ENCODE assay signal across 34 mouse cellular contexts in the genomic region with DNA sequence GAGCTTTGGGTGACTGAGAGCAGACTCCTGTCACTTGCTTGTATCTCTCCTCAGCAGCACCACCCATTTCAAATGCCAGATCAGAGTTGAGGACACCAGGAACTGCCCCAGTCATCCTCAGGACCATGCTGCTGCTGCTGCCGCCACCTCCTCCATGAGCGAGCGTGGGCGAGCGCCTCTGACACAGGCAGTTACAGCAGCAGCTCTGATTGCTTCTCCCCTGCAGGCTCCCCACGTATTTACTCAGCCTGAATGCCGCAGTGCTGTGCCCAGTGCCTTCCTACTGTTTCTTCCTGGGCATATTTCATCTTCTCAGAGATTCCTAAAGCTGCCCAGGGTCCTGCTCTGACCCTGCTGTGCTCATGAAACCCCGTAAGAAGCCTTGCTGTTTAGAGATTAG. TPM values are rescaled to one million over a fixed set of nuclear protein-coding genes. Genes with fewer than 3 reads are reported as not detected.
DNase-seq lines count a peak whose midpoint lies in the region; ATAC-seq and TF ChIP-seq lines count a peak whose summit lies in the region.
"Had no signal": no experiment of that assay in that cellular context is flagged by ENCODE, and none has a peak within 500 bp of the region (broad histone marks: within the 10 kb centered on the region; RNA-seq: fewer than 3 reads in every experiment).

No protein-coding gene starts in this region.

- WGBS in heart, embryonic 13.5 days = 60% methylated on average over 8 of the region's 8 CpGs
- WGBS in olfactory bulb, adult 2 months = 44% methylated on average over 8 of the region's 8 CpGs

- H3K36me3 ChIP-seq in heart, embryonic 13.5 days = peaks cover 12% of the 10 kb centered on the region; the same call in 1 of the 2 replicates
- H3K36me3 ChIP-seq: embryonic facial prominence, embryonic 15.5 days; hindbrain, embryonic 12.5 days; liver, embryonic 13.5 days; midbrain, embryonic 12.5 days had no signal

- H3K9me3 ChIP-seq in heart, embryonic 13.5 days = no peaks in the 10 kb centered on the region
- H3K9me3 ChIP-seq: embryonic facial prominence, embryonic 15.5 days; hindbrain, embryonic 12.5 days; midbrain, embryonic 12.5 days had no signal

- no peak for ATAC-seq in heart, embryonic 13.5 days (ENCODE audit: extremely low read depth, insufficient number of reproducible peaks, low FRiP score, low TSS enrichment)
- ATAC-seq: CD4-positive, CD25-positive, alpha-beta regulatory T cell, adult 4 months; forebrain, embryonic 14.5 days; hindbrain, postnatal 0 days; intestine, embryonic 16.5 days; lung, postnatal 0 days had no signal

- H3K4me1 ChIP-seq in heart, embryonic 13.5 days = no peaks in the 10 kb centered on the region
- H3K4me1 ChIP-seq in olfactory bulb, adult 2 months (ENCODE audit: control insufficient read depth, insufficient read depth, low read length) = peaks cover 15% of the 10 kb centered on the region
- H3K4me1 ChIP-seq: hindbrain, embryonic 12.5 days; liver, embryonic 13.5 days; midbrain, embryonic 12.5 days had no signal

- H3K9ac ChIP-seq in heart, embryonic 13.5 days = 0 out of 2 replicates have a peak overlapping the region, but pooled peaks have one; percentile 33
- H3K9ac ChIP-seq: embryonic facial prominence, embryonic 15.5 days; hindbrain, embryonic 12.5 days; liver, embryonic 13.5 days; midbrain, embryonic 12.5 days had no signal

- no peak overlapping the region for H3K4me3 ChIP-seq in heart, embryonic 13.5 days
- H3K4me3 ChIP-seq in layer of hippocampus, adult 2 months = no peak overlapping the region
- no peak overlapping the region for H3K4me3 ChIP-seq in olfactory bulb, adult 2 months (ENCODE audit: insufficient read depth, low read depth, low read length)
- H3K4me3 ChIP-seq: embryonic facial prominence, embryonic 15.5 days; hindbrain, embryonic 12.5 days; liver, embryonic 13.5 days; megakaryocyte, embryonic 14.5 days; midbrain, embryonic 12.5 days; myocyte had no signal

- no peak overlapping the region for H3K27ac ChIP-seq in heart, embryonic 13.5 days (replicated peaks)
- H3K27ac ChIP-seq in layer of hippocampus, adult 2 months = 0 out of 2 replicates have a peak overlapping the region, but pooled peaks have one; percentile 20
- H3K27ac ChIP-seq in olfactory bulb, adult 2 months (ENCODE audit: insufficient read depth, low read depth, low read length) = peak overlapping the region; percentile 59; the same call in 1 of the 2 replicates
- H3K27ac ChIP-seq: embryonic facial prominence, embryonic 15.5 days; hindbrain, embryonic 12.5 days; hindbrain, postnatal 0 days; liver, embryonic 13.5 days; midbrain, embryonic 12.5 days had no signal

- no peak for DNase-seq in heart, adult 18-20 months
- DNase-seq in layer of hippocampus, adult 2 months (ENCODE audit: low spot score in 2 of 2) = no peak
- no peak for DNase-seq in layer of hippocampus, postnatal 10 days (ENCODE audit: low spot score in 2 of 2)
- peak; percentile 46 for DNase-seq in right cerebral cortex, adult 18-20 months
- no peak for DNase-seq in right cerebral cortex, postnatal 10 days (ENCODE audit: low spot score in 2 of 2)
- DNase-seq in gastrocnemius, adult 18-20 months (ENCODE audit: low spot score) = no peak
- DNase-seq: adrenal gland, postnatal 14 days; cerebellum, adult 11-12 months; cerebellum, adult 9-11 months; heart, postnatal 36 days; kidney, postnatal 14 days; left cerebral cortex, postnatal 4 days; liver, embryonic 13.5 days; lung, adult 18-20 months; lung, postnatal 4 days; retina, postnatal 1 day; thymus, postnatal 4 days had no signal

- H3K27me3 ChIP-seq in heart, embryonic 13.5 days (replicated peaks) = no peaks in the 10 kb centered on the region
- H3K27me3 ChIP-seq: embryonic facial prominence, embryonic 15.5 days; hindbrain, embryonic 12.5 days; liver, embryonic 13.5 days; megakaryocyte, embryonic 14.5 days; midbrain, embryonic 12.5 days had no signal

- TF ChIP-seq CTCF in layer of hippocampus, adult 2 months (conservative IDR thresholded peaks at IDR 0.05) = no peak
- no peak for TF ChIP-seq CTCF in olfactory bulb, adult 2 months (IDR thresholded peaks at IDR 0.05; ENCODE audit: insufficient read depth, low read depth, low read length)

- TF ChIP-seq POLR2A in olfactory bulb, adult 2 months (IDR thresholded peaks at IDR 0.05; ENCODE audit: insufficient read depth, low read depth, low read length) = no peak

- no peak overlapping the region for H3K4me2 ChIP-seq in heart, embryonic 13.5 days
- H3K4me2 ChIP-seq: embryonic facial prominence, embryonic 15.5 days; hindbrain, embryonic 12.5 days; liver, embryonic 13.5 days; midbrain, embryonic 12.5 days had no signal

RNA-seq across cellular contexts. Expression of gene Pcbd2, which starts 15.1 kb away (rescaled TPM):
- 52.2 and 54.9 TPM in 2 replicates for polyA plus RNA-seq in heart, embryonic 13.5 days (2015; fragmentation: Nextera tagmentation; extraction: Ambion mirVana)
- total RNA-seq in heart, adult 18-20 months (2021) = 10 to 100 TPM; 51.3 to 56.3 TPM
- 10 to 100 TPM; 33.2 to 35.2 TPM for total RNA-seq in layer of hippocampus, adult 2 months (2021)
- total RNA-seq in layer of hippocampus, postnatal 10 days (2021) = 10 to 100 TPM; 28.3 to 36.1 TPM
- polyA plus RNA-seq in olfactory bulb, adult 2 months (2012; ENCODE audit: insufficient read depth, insufficient read length, low replicate concordance, missing spikeins) = not detected in 2 replicates
- 10 to 100 TPM; 20.7 to 21.5 TPM for total RNA-seq in gastrocnemius, adult 18-20 months (2021)

RNA-seq across cellular contexts. Expression of gene Txndc15, which starts 27.9 kb away (rescaled TPM):
- 57.1 and 66.6 TPM in 2 replicates for polyA plus RNA-seq in heart, embryonic 13.5 days (2015; fragmentation: Nextera tagmentation; extraction: Ambion mirVana)
- 10 to 100 TPM; 43.7 to 48.5 TPM for total RNA-seq in heart, adult 18-20 months (2021)
- 10 to 100 TPM; 68.6 to 69.0 TPM for total RNA-seq in layer of hippocampus, adult 2 months (2021)
- 10 to 100 TPM; 58.3 to 61.4 TPM for total RNA-seq in layer of hippocampus, postnatal 10 days (2021)
- 351 TPM in 1 of 2 replicates, not detected in the other for polyA plus RNA-seq in olfactory bulb, adult 2 months (2012; ENCODE audit: insufficient read depth, insufficient read length, low replicate concordance, missing spikeins)
- total RNA-seq in gastrocnemius, adult 18-20 months (2021) = 10 to 100 TPM; 31.6 to 32.9 TPM

RNA-seq across cellular contexts. Expression of gene Catsper3, which starts 42.1 kb away (rescaled TPM):
- polyA plus RNA-seq in heart, embryonic 13.5 days (2015; fragmentation: Nextera tagmentation; extraction: Ambion mirVana) = 0.15 TPM in 2 replicates
- under 1 TPM; 0.20 to 0.21 TPM for total RNA-seq in heart, adult 18-20 months (2021)
- total RNA-seq in layer of hippocampus, adult 2 months (2021) = under 1 TPM in 1 of 2 experiments, not detected in 1; 0.27 TPM
- under 1 TPM in 1 of 2 experiments, not detected in 1; 0.37 TPM for total RNA-seq in layer of hippocampus, postnatal 10 days (2021)
- polyA plus RNA-seq in olfactory bulb, adult 2 months (2012; ENCODE audit: insufficient read depth, insufficient read length, low replicate concordance, missing spikeins) = not detected in 2 replicates
- under 1 TPM in 1 of 2 experiments, not detected in 1; 0.34 TPM for total RNA-seq in gastrocnemius, adult 18-20 months (2021)
- total RNA-seq: adrenal gland, postnatal 14 days; common myeloid progenitor, adult 5-6 weeks; gastrocnemius, postnatal 4 days; heart, postnatal 36 days; hindbrain, postnatal 0 days; layer of hippocampus, adult 18-20 months; midbrain, postnatal 0 days had no signal
- polyA plus RNA-seq: embryonic facial prominence, embryonic 15.5 days; forebrain, embryonic 14.5 days; hindbrain, embryonic 12.5 days; intestine, embryonic 16.5 days; liver, embryonic 13.5 days; neural tube, embryonic 14.5 days had no signal

RNA-seq across cellular contexts. Expression of gene B230219D22Rik, which starts 49.4 kb away (rescaled TPM):
- polyA plus RNA-seq in heart, embryonic 13.5 days (2015; fragmentation: Nextera tagmentation; extraction: Ambion mirVana) = 51.5 and 53.4 TPM in 2 replicates
- 10 to 100 TPM; 38.0 to 39.3 TPM for total RNA-seq in heart, adult 18-20 months (2021)
- 10 to 100 TPM; 75.1 to 75.5 TPM for total RNA-seq in layer of hippocampus, adult 2 months (2021)
- total RNA-seq in layer of hippocampus, postnatal 10 days (2021) = 10 to 100 TPM; 82.3 to 83.3 TPM
- 98.5 TPM in 1 of 2 replicates, not detected in the other for polyA plus RNA-seq in olfactory bulb, adult 2 months (2012; ENCODE audit: insufficient read depth, insufficient read length, low replicate concordance, missing spikeins)
- 10 to 100 TPM; 28.7 to 32.0 TPM for total RNA-seq in gastrocnemius, adult 18-20 months (2021)
